Mouse (Mus musculus) E14TG2a.4 (cell line): ENCODE data around the gene Gm13695.
"Not testable (repeated sequence)": the region's sequence is repeated elsewhere in the genome, so short reads cannot be mapped to it uniquely, and the experiment has no call there.

Experiments used
- CTCF ChIP-seq: conservative IDR thresholded peaks from 2 replicates; pipeline ENCODE4 v1.5.1; 2014; ENCODE audit warnings: low read length
- NANOG ChIP-seq: IDR thresholded peaks from 2 replicates; pipeline ENCODE4 v1.6.1; 2014; ENCODE audit warnings: borderline replicate concordance, low read length, mixed read lengths
- POU5F1 ChIP-seq: IDR thresholded peaks from 2 replicates; pipeline ENCODE4 v1.6.1; 2014; ENCODE audit warnings: low read length, borderline replicate concordance

DNA sequence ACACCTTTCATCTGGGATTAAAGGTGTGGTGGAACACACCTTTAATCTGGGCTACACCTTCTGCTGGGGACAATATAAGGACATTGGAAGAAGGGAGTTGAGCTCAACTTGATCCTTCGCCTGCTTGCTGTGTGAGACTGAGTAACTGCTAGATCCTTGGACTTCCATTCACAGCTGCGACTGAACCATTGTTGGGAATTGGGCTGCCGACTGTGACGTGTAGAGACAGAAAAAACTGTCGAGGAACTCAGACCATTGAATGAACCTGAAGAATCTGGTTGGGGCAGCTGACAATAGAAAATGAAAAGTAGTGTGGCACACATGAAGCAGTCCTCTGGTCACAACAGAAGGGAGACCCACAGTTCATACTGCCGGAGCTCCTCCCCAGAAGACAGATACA, 23.1 kb downstream of the Gm13695 start, which contains the start of gene Gm13691:
- TF ChIP-seq CTCF, POU5F1, NANOG: not testable (repeated sequence)
